Mouse (Mus musculus): ENCODE measurements at regions not wholly inside any gene's neighbourhood (a gene's known extent, or its start where the extent isn't known, plus 50 kb on each side); places are given as distances from the start of the nearest gene placed in this dataset.

GRCm38 (mm10) chr14:61698358-61699055 is 91.2 kb downstream of the Kcnrg start:
- no peaks in the 10 kb centered on the region for H3K9me3 ChIP-seq (ENCODE audit: control insufficient read depth, low read length)
- 0 out of 2 replicates have a peak overlapping the region, but pooled peaks have one; percentile 16 for H3K27ac ChIP-seq (replicated peaks; ENCODE audit: low read depth, low read length)
- 0 out of 2 replicates have a peak overlapping the region, but pooled peaks have one; percentile 18 for H3K4me2 ChIP-seq (ENCODE audit: low read depth, low read length)
- H3K9ac ChIP-seq (ENCODE audit: low read depth, low read length) = no peak overlapping the region
- no peaks in the 10 kb centered on the region for H3K36me3 ChIP-seq (ENCODE audit: control insufficient read depth, insufficient read depth, low read length)
- ATAC-seq (ENCODE audit: low read depth) (no peak), DNase-seq (ENCODE audit: low spot score) (no peak)
- peaks cover 5% of the 10 kb centered on the region; the same call in 1 of the 2 replicates for H3K4me1 ChIP-seq (ENCODE audit: control insufficient read depth, insufficient read depth, low read length)
- no peak overlapping the region for H3K4me3 ChIP-seq (ENCODE audit: low read depth, low read length)
- 28% methylated on average over 12 of the region's 12 CpGs for WGBS
- no peaks in the 10 kb centered on the region for H3K27me3 ChIP-seq (replicated peaks; ENCODE audit: control insufficient read depth, insufficient read depth, low read length)

GRCm38 (mm10) chr14:61699638-61700037 is 92.4 kb downstream of the Kcnrg start:
- Histone ChIP-seq H3K4me3 (ENCODE audit: low read depth, low read length) (no peak overlapping the region), H3K36me3 (ENCODE audit: control insufficient read depth, insufficient read depth, low read length) (no peaks in the 10 kb centered on the region), H3K9ac (ENCODE audit: low read depth, low read length) (no peak overlapping the region), H3K9me3 (ENCODE audit: control insufficient read depth, low read length) (no peaks in the 10 kb centered on the region), H3K4me1 (ENCODE audit: control insufficient read depth, insufficient read depth, low read length) (peaks cover 5% of the 10 kb centered on the region; the same call in 1 of the 2 replicates), H3K27me3 (replicated peaks; ENCODE audit: control insufficient read depth, insufficient read depth, low read length) (no peaks in the 10 kb centered on the region), H3K27ac (replicated peaks; ENCODE audit: low read depth, low read length) (no peak overlapping the region), H3K4me2 (ENCODE audit: low read depth, low read length) (no peak overlapping the region)
- 50% methylated on average over 7 of the region's 7 CpGs for WGBS
- DNase-seq (ENCODE audit: low spot score) (no peak), ATAC-seq (ENCODE audit: low read depth) (no peak)

DNA sequence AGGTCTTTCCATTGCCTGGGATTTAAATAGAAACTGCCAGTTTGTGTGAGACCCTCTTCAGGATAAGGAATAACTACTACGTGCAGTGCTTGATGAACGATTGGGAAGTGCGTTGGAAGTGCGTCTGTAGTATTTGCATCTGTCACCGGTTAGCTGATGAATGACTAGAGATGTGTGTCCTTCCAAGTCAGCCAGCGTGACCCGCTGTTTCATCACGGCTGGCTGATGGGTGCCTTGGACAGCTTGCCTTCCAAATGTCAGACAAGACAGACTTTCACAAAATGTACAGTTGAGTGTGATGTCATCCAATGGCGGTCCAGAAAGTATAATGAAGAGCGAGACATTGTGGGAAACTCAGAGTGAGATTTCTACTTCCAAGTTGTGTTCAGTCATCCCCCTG is 93.9 kb downstream of the Kcnrg start:
- WGBS = 71% methylated on average over 10 of the region's 10 CpGs
- H3K4me2 ChIP-seq (ENCODE audit: low read depth, low read length) = no peak overlapping the region
- H3K27me3 ChIP-seq (replicated peaks; ENCODE audit: control insufficient read depth, insufficient read depth, low read length) = no peaks in the 10 kb centered on the region
- no peak for ATAC-seq (ENCODE audit: low read depth)
- H3K4me3 ChIP-seq (ENCODE audit: low read depth, low read length) = no peak overlapping the region
- H3K27ac ChIP-seq (replicated peaks; ENCODE audit: low read depth, low read length) = no peak overlapping the region
- H3K36me3 ChIP-seq (ENCODE audit: control insufficient read depth, insufficient read depth, low read length) = no peaks in the 10 kb centered on the region
- no peak overlapping the region for H3K9ac ChIP-seq (ENCODE audit: low read depth, low read length)
- no peaks in the 10 kb centered on the region for H3K9me3 ChIP-seq (ENCODE audit: control insufficient read depth, low read length)
- H3K4me1 ChIP-seq (ENCODE audit: control insufficient read depth, insufficient read depth, low read length) = peaks cover 5% of the 10 kb centered on the region; the same call in 1 of the 2 replicates
- no peak for DNase-seq (ENCODE audit: low spot score)

DNA sequence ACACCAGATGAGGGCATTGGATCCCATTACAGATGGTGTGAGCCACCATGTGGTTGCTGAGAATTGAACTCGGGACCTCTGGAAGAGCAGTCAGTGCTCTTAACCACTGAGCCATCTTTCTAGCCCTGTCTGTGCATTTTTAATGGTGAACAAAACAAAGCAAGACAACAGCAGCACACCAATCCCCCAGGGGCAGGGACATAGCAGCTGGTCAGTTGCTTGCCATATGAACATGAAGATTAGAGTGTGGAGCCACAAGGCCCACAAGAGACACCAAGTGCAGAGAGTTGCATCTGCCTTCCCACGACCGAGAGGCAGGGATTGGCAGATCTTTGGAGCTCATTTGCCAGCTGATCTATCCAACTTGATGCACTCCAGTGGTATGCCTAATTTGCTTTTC is 96.7 kb downstream of the Kcnrg start:
- no peaks in the 10 kb centered on the region for H3K27me3 ChIP-seq (replicated peaks; ENCODE audit: control insufficient read depth, insufficient read depth, low read length)
- H3K27ac ChIP-seq (replicated peaks; ENCODE audit: low read depth, low read length) = no peak overlapping the region
- no peak overlapping the region for H3K4me3 ChIP-seq (ENCODE audit: low read depth, low read length)
- 71% methylated on average over 3 of the region's 3 CpGs for WGBS
- H3K4me1 ChIP-seq (ENCODE audit: control insufficient read depth, insufficient read depth, low read length) = peaks cover 6% of the 10 kb centered on the region
- no peaks in the 10 kb centered on the region for H3K9me3 ChIP-seq (ENCODE audit: control insufficient read depth, low read length)
- DNase-seq (ENCODE audit: low spot score) (no peak), ATAC-seq (ENCODE audit: low read depth) (no peak)
- H3K36me3 ChIP-seq (ENCODE audit: control insufficient read depth, insufficient read depth, low read length) = no peaks in the 10 kb centered on the region
- H3K4me2 ChIP-seq (ENCODE audit: low read depth, low read length) = no peak overlapping the region
- H3K9ac ChIP-seq (ENCODE audit: low read depth, low read length) = no peak overlapping the region

- Histone ChIP-seq H3K4me1 (ENCODE audit: control insufficient read depth, insufficient read depth, low read length) (peaks cover 7% of the 10 kb centered on the region), H3K36me3 (ENCODE audit: control insufficient read depth, insufficient read depth, low read length) (no peaks in the 10 kb centered on the region), H3K27ac (replicated peaks; ENCODE audit: low read depth, low read length) (no peak overlapping the region), H3K9ac (ENCODE audit: low read depth, low read length) (no peak overlapping the region), H3K9me3 (ENCODE audit: control insufficient read depth, low read length) (no peaks in the 10 kb centered on the region), H3K27me3 (replicated peaks; ENCODE audit: control insufficient read depth, insufficient read depth, low read length) (no peaks in the 10 kb centered on the region), H3K4me2 (ENCODE audit: low read depth, low read length) (no peak overlapping the region), H3K4me3 (ENCODE audit: low read depth, low read length) (no peak overlapping the region)
- DNase-seq (ENCODE audit: low spot score) (no peak), ATAC-seq (ENCODE audit: low read depth) (no peak)
- WGBS = 58% methylated on average over 6 of the region's 6 CpGs
These were observed 99.7 kb downstream of the Kcnrg start for GRCm38 (mm10) chr14:61706984-61707383.

- H3K27ac ChIP-seq (replicated peaks; ENCODE audit: low read depth, low read length) = no peak overlapping the region
- WGBS = 44% methylated on average over 6 of the region's 6 CpGs
- DNase-seq (ENCODE audit: low spot score) (peak; percentile 73), ATAC-seq (ENCODE audit: low read depth) (no peak)
- no peak overlapping the region for H3K4me3 ChIP-seq (ENCODE audit: low read depth, low read length)
- H3K36me3 ChIP-seq (ENCODE audit: control insufficient read depth, insufficient read depth, low read length) = no peaks in the 10 kb centered on the region
- H3K27me3 ChIP-seq (replicated peaks; ENCODE audit: control insufficient read depth, insufficient read depth, low read length) = no peaks in the 10 kb centered on the region
- H3K4me2 ChIP-seq (ENCODE audit: low read depth, low read length) = no peak overlapping the region
- peaks cover 7% of the 10 kb centered on the region for H3K4me1 ChIP-seq (ENCODE audit: control insufficient read depth, insufficient read depth, low read length)
- no peak overlapping the region for H3K9ac ChIP-seq (ENCODE audit: low read depth, low read length)
- no peaks in the 10 kb centered on the region for H3K9me3 ChIP-seq (ENCODE audit: control insufficient read depth, low read length)
These were observed 101.1 kb downstream of the Kcnrg start for GRCm38 (mm10) chr14:61708331-61708730.

DNA sequence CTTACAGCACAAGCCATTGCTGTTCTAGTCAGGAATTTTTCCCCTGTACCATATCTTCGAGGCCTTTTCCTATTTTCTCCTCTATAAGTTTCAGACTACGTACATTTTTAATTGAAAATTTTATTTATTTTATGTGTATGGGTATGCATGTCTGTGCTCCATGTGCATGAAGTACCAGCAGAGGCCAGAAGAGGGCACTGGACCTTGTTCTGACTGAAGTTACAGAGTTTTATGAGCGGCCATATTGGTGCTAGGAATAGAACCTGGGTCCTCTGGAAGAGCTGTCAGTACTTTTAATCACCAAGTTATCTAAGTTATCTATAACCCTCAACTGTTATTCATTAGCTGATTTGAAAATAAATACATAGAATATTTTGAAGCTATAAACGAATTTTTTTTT is 108.5 kb downstream of the Kcnrg start:
- no peak for DNase-seq (ENCODE audit: low spot score)
- no peak overlapping the region for H3K27ac ChIP-seq (replicated peaks; ENCODE audit: low read depth, low read length)
- no peak overlapping the region for H3K4me3 ChIP-seq (ENCODE audit: low read depth, low read length)
- no peak overlapping the region for H3K9ac ChIP-seq (ENCODE audit: low read depth, low read length)
- H3K36me3 ChIP-seq (ENCODE audit: control insufficient read depth, insufficient read depth, low read length) = no peaks in the 10 kb centered on the region
- H3K4me1 ChIP-seq (ENCODE audit: control insufficient read depth, insufficient read depth, low read length) = no peaks in the 10 kb centered on the region
- peaks cover 11% of the 10 kb centered on the region for H3K9me3 ChIP-seq (ENCODE audit: control insufficient read depth, low read length)
- H3K27me3 ChIP-seq (replicated peaks; ENCODE audit: control insufficient read depth, insufficient read depth, low read length) = no peaks in the 10 kb centered on the region
- WGBS = 91% methylated on average over 4 of the region's 4 CpGs
- ATAC-seq (ENCODE audit: low read depth) = no peak
- no peak overlapping the region for H3K4me2 ChIP-seq (ENCODE audit: low read depth, low read length)

DNA sequence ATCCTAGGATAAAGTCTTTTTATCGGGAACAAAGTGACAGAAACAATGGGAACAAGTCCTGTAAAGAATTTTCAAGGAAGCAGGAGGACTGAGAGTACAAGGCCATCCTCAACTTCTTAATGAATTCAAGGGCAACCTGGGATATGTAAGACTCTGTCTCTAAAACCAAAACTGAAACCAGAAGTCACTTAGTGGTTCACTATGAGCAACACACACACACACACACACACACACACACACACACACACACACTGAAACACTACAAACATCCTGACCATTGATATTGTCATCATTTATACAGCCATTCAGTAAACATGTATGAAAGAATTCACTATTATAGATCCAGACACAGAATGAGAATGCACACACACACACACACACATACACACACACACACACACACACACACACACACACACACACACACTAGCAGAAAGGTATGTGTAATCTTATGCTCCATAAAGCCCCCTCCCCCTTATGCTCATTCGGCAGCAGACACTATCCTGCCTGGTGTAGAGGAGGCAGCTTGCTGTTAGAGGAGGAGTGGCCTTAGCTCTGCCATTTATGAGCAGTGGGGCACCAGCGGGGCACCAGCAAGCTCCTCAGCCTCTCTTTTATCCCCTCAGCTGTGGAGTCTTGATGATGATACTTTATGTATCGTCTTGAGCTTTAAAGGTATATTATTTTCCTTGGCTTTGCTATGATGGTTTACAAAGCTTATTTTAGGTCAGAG is 111.3 kb downstream of the Kcnrg start:
- Histone ChIP-seq H3K4me3 (ENCODE audit: low read depth, low read length) (no peak overlapping the region), H3K9ac (ENCODE audit: low read depth, low read length) (no peak overlapping the region), H3K36me3 (ENCODE audit: control insufficient read depth, insufficient read depth, low read length) (no peaks in the 10 kb centered on the region), H3K4me2 (ENCODE audit: low read depth, low read length) (no peak overlapping the region), H3K4me1 (ENCODE audit: control insufficient read depth, insufficient read depth, low read length) (no peaks in the 10 kb centered on the region), H3K9me3 (ENCODE audit: control insufficient read depth, low read length) (peaks cover 11% of the 10 kb centered on the region), H3K27ac (replicated peaks; ENCODE audit: low read depth, low read length) (no peak overlapping the region), H3K27me3 (replicated peaks; ENCODE audit: control insufficient read depth, insufficient read depth, low read length) (no peaks in the 10 kb centered on the region)
- no peak for DNase-seq (ENCODE audit: low spot score)
- ATAC-seq (ENCODE audit: low read depth) = no peak
- WGBS = 62% methylated on average over 4 of the region's 4 CpGs

Measured in embryonic facial prominence, embryonic 14.5 days (tissue).